Mouse (Mus musculus) spleen, adult 10 weeks (tissue): ENCODE results near the gene Pard3. TPM values are rescaled to one million over a fixed set of nuclear protein-coding genes. Genes with fewer than 3 reads are reported as not detected.

Source experiments
- polyA plus RNA-seq: library from polyadenylated mRNA; stranded (reverse); fragments of 350-450 nt; fragmentation: Illumina TruSeq; extraction: RNeasy Lipid Tissue Mini Kit (QIAGEN cat#74804); gene quantifications from one replicate; pipeline ENCODE4 v1.2.3, GENCODE M21; 2015; ENCODE audit warnings: low replicate concordance; ENCODE audit not compliant: insufficient read depth

Pard3 gene
- 3.5 TPM for polyA plus RNA-seq

DNA sequence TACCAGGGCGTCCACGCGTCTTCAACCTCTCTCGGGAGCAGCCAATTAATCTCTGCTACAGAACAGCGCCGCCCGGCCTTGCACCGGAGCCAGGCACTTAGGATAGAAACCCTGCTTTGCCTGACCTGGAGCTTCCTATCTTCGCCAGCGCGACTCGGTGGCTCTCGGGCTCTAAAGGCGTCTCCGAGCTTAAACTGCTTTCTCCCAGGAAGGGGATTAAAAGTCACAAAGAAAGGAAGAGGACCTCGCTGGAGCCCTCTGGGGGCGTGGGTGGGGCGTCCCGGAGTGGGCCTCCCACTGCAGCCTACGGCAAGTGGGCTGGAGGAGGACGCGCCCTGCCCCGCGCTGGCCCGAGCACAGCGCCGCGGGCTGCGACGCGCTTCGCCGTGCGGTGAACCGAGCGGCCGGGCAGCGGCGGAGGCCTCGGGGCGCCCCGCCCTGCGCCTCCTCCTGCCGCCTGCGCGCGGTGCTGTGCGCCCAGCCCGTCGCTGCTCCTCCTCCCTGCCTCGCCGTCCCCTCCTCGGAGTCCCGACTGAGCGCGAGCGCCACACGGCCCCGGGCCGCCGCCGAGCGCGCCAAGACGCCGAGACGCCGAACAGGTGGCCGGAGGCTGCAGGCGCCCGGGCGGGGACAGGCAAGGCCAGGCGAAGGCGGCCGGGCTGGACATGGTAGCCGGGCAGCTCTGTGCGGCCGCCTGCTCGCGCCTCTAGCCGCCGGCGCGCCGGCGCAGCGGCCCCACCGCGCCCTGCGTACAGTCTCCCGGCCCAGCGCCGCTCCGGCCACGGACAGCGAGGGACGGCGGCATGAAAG is at the start of gene Pard3:
TSS of gene Pard3 (plus strand) at position 343 of the 810 bp plus-strand sequence.

Other genes starting within 250 kb of the Pard3 start
- 84.3 TPM for gene Tomm20, start 118.0 kb upstream of the Pard3 start, polyA plus RNA-seq
- gene Rbm34, start 92.8 kb upstream of the Pard3 start, polyA plus RNA-seq = 34.8 TPM